Mouse (Mus musculus) liver, embryonic 12.5 days (tissue): ENCODE results near the gene Arhgef3. TPM values are rescaled to one million over a fixed set of nuclear protein-coding genes. Genes with fewer than 3 reads are reported as not detected.

Source experiments
- ATAC-seq: fragments of 200-750 bp; cut with Nextera tagmentation; 2 replicates; pipeline ENCODE4 v1.8.0; 2017; ENCODE audit warnings: moderate number of reproducible peaks, mild to moderate bottlenecking, moderate library complexity
- H3K27ac ChIP-seq: fragments of 300-500 bp; sonication (generic); 2 replicates; pipeline ENCODE4 v1.5.1; 2016; ENCODE audit warnings: mild to moderate bottlenecking
- H3K27me3 ChIP-seq: fragments of 300-500 bp; sonication (generic); replicated peaks from 2 replicates; pipeline ENCODE4 v1.6.1; 2016; ENCODE audit warnings: mild to moderate bottlenecking, moderate library complexity
- H3K36me3 ChIP-seq: fragments of 300-500 bp; sonication (generic); 2 replicates; pipeline ENCODE4 v1.6.1; 2016; ENCODE audit warnings: mild to moderate bottlenecking, moderate library complexity
- H3K4me1 ChIP-seq: fragments of 300-500 bp; sonication (generic); 2 replicates; pipeline ENCODE4 v1.6.1; 2016
- H3K4me2 ChIP-seq: fragments of 300-500 bp; sonication (generic); 2 replicates; pipeline ENCODE4 v1.6.1; 2016; ENCODE audit warnings: mild to moderate bottlenecking, moderate library complexity
- H3K4me3 ChIP-seq: fragments of 300-500 bp; sonication (generic); 2 replicates; pipeline ENCODE4 v1.5.1; 2016; ENCODE audit warnings: mild to moderate bottlenecking, moderate library complexity
- H3K9ac ChIP-seq: fragments of 300-500 bp; sonication (generic); 2 replicates; pipeline ENCODE4 v1.6.1; 2016; ENCODE audit warnings: mild to moderate bottlenecking, moderate library complexity
- H3K9me3 ChIP-seq: fragments of 300-500 bp; sonication (generic); replicated peaks from 2 replicates; pipeline ENCODE4 v1.6.1; 2016; ENCODE audit warnings: mild to moderate bottlenecking, moderate library complexity
- WGBS: fragments of 180-500 bp; shearing (Covaris S2); methylation state at CpG from one replicate; pipeline ENCODE4 v1.1.7; 2016; ENCODE audit not compliant: insufficient replicate concordance; 5-methylcytosine and 5-hydroxymethylcytosine counted together
- microRNA-seq: library from miRNA; unstranded; fragments of <30 nt; microRNA quantifications from one replicate; pipeline ENCODE4, GENCODE M21; 2017
- polyA plus RNA-seq: library from polyadenylated mRNA; unstranded; fragments of >200 nt; fragmentation: Nextera tagmentation; extraction: Ambion mirVana; gene quantifications from 2 replicates; pipeline ENCODE4 v1.2.1, GENCODE M21; 2016

Arhgef3 gene
- polyA plus RNA-seq, 1 experiment from 2014 or later = 5.6 TPM

GRCm38 (mm10) chr14:27430280-27430679 is 315.6 kb downstream of the Arhgef3 start:
- H3K4me2 ChIP-seq = peak overlapping the region; percentile 77

GRCm38 (mm10) chr14:27432064-27432463 is 317.4 kb downstream of the Arhgef3 start:
- Histone ChIP-seq H3K4me1 (peaks cover 12% of the 10 kb centered on the region), H3K27ac (no peak overlapping the region), H3K36me3 (peaks cover 53% of the 10 kb centered on the region), H3K9ac (no peak overlapping the region), H3K27me3 (no peaks in the 10 kb centered on the region; the same call in 1 of the 2 replicates), H3K9me3 (peaks cover 10% of the 10 kb centered on the region), H3K4me2 (no peak overlapping the region), H3K4me3 (no peak overlapping the region)
- no peak for ATAC-seq
- 88% methylated on average over 2 of the region's 2 CpGs for WGBS

More at GRCm38 (mm10) chr14:27430280-27430679, 315.6 kb downstream of the Arhgef3 start:
- peaks cover 10% of the 10 kb centered on the region for H3K9me3 ChIP-seq
- WGBS = 72% methylated on average over 4 of the region's 4 CpGs
- H3K4me3 ChIP-seq = peak overlapping the region; percentile 67
- ATAC-seq = no peak
- peaks cover 46% of the 10 kb centered on the region for H3K36me3 ChIP-seq
- peak overlapping the region; percentile 48 for H3K9ac ChIP-seq
- peaks cover 12% of the 10 kb centered on the region for H3K4me1 ChIP-seq
- H3K27ac ChIP-seq = no peak overlapping the region
- H3K27me3 ChIP-seq = no peaks in the 10 kb centered on the region; the same call in 1 of the 2 replicates

- H3K36me3 ChIP-seq = peaks cover 56% of the 10 kb centered on the region
- H3K9ac ChIP-seq = no peak overlapping the region
- no peaks in the 10 kb centered on the region for H3K27me3 ChIP-seq
- H3K4me3 ChIP-seq = no peak overlapping the region
- no peaks in the 10 kb centered on the region for H3K9me3 ChIP-seq
- no peak overlapping the region for H3K27ac ChIP-seq
- no peak overlapping the region for H3K4me2 ChIP-seq
- ATAC-seq = no peak
- 89% methylated on average over 1 of the region's 1 CpGs for WGBS
- H3K4me1 ChIP-seq = no peaks in the 10 kb centered on the region
These were observed 321.4 kb downstream of the Arhgef3 start for GRCm38 (mm10) chr14:27436116-27436515.

GRCm38 (mm10) chr14:27436826-27437225 is 322.1 kb downstream of the Arhgef3 start:
- Histone ChIP-seq H3K9ac (no peak overlapping the region), H3K4me3 (no peak overlapping the region), H3K4me2 (no peak overlapping the region), H3K27me3 (no peaks in the 10 kb centered on the region), H3K4me1 (no peaks in the 10 kb centered on the region), H3K27ac (no peak overlapping the region), H3K36me3 (peaks cover 52% of the 10 kb centered on the region), H3K9me3 (no peaks in the 10 kb centered on the region)
- WGBS = 81% methylated on average over 3 of the region's 3 CpGs
- no peak for ATAC-seq

- no peak overlapping the region for H3K4me2 ChIP-seq
- ATAC-seq = no peak
These were observed 326.2 kb downstream of the Arhgef3 start for GRCm38 (mm10) chr14:27440921-27441320.

GRCm38 (mm10) chr14:27444851-27445281 is 330.2 kb downstream of the Arhgef3 start:
- no peaks in the 10 kb centered on the region for H3K9me3 ChIP-seq
- no peak overlapping the region for H3K4me3 ChIP-seq
- WGBS = 85% methylated on average over 2 of the region's 2 CpGs
- H3K4me2 ChIP-seq = no peak overlapping the region
- H3K36me3 ChIP-seq = peaks cover 70% of the 10 kb centered on the region
- no peak overlapping the region for H3K27ac ChIP-seq
- ATAC-seq = no peak
- no peak overlapping the region for H3K9ac ChIP-seq
- no peaks in the 10 kb centered on the region for H3K4me1 ChIP-seq
- no peaks in the 10 kb centered on the region for H3K27me3 ChIP-seq

More at GRCm38 (mm10) chr14:27440921-27441320, 326.2 kb downstream of the Arhgef3 start:
- Histone ChIP-seq H3K4me3 (no peak overlapping the region), H3K27me3 (no peaks in the 10 kb centered on the region), H3K27ac (no peak overlapping the region), H3K9me3 (no peaks in the 10 kb centered on the region), H3K4me1 (no peaks in the 10 kb centered on the region), H3K9ac (no peak overlapping the region), H3K36me3 (peaks cover 59% of the 10 kb centered on the region)

- no peak overlapping the region for H3K4me2 ChIP-seq
- no peaks in the 10 kb centered on the region for H3K9me3 ChIP-seq
- ATAC-seq = no peak
- H3K9ac ChIP-seq = no peak overlapping the region
- H3K36me3 ChIP-seq = peaks cover 68% of the 10 kb centered on the region
- no peak overlapping the region for H3K4me3 ChIP-seq
- H3K27me3 ChIP-seq = no peaks in the 10 kb centered on the region
- no peaks in the 10 kb centered on the region for H3K4me1 ChIP-seq
- 82% methylated on average over 4 of the region's 4 CpGs for WGBS
- no peak overlapping the region for H3K27ac ChIP-seq
These were observed 332.3 kb downstream of the Arhgef3 start for GRCm38 (mm10) chr14:27446963-27447362.

Small RNA genes lying within 50 kb of the gene (microRNA-seq; reads per million reads assigned to microRNA genes)
- not detected for gene Gm23633

Other genes with a start within 250 kb of the Arhgef3 start
- not detected in 2 replicates for gene Asb14, start 220.3 kb upstream of the Arhgef3 start, polyA plus RNA-seq
- gene Appl1, start 143.7 kb upstream of the Arhgef3 start, polyA plus RNA-seq = 9.2 and 10.0 TPM in 2 replicates
- gene Hesx1, start 120.5 kb upstream of the Arhgef3 start, polyA plus RNA-seq = 16.0 and 16.8 TPM in 2 replicates
- 0.27 and 0.32 TPM in 2 replicates for gene Il17rd, start 76.0 kb upstream of the Arhgef3 start, polyA plus RNA-seq